Mouse (Mus musculus): ENCODE measurements around the gene Il1r1. TPM values are rescaled to one million over a fixed set of nuclear protein-coding genes. Genes with fewer than 3 reads are reported as not detected.
"Not testable (repeated sequence)": the region's sequence is repeated elsewhere in the genome, so short reads cannot be mapped to it uniquely, and the experiment has no call there.

Il1r1 gene
- polyA plus RNA-seq, 1 experiment: 2.1 TPM

DNA sequence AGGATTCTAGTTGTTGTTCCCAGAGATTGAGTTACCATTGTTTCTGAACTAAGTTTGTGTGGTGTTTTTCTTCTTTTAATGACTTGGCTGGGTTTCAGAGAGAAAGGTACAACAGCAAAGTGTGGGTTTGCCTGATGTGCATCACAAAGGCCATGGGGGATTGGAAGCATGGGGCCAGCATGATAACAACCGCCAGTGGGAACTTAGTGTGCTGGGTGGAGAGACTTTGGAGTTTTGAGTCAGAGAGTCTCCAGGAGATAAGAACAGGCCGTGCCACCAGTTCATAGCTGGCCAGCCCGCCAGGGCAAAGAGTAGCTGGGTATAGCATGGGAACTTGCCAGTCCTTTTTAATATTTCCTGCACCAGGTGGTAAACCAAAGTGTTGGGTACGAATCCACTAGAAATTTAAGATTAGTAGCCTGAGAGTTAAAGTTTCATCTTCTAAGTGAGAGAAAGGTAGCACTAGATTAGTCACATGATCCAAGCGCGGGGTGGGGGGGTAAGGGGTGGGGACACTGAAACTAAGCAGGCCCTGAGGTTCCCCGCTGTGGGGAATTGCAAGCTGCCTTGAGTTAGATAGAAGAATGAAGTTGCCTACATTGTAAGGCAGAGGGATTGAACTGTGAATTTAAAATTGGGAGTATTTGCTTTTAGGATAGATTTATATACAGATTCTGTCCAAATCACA, 78.4 kb downstream of the Il1r1 start:
- 89% methylated on average over 7 of the region's 7 CpGs for WGBS
- DNase-seq (ENCODE audit: low read depth, low spot score): no peak

DNA sequence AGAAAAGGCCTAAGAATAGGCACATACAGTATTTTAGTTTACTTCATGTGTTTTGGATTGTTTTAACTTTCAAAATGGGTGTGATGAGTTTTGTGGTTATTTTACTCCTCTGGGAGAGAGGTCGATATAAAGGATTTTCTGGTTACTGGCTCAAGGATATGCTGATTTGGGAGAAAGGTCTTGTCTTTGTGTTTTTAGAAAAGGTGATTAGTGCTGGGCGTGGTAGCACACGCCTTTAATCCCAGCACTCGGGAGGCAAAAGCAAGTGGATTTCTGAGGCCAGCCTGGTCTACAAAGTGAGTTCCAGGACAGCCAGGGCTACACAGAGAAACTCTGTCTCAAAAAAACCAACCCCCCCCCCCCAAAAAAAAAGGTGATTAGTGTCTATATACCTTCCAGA, 79.4 kb downstream of the Il1r1 start:
- 60% methylated on average over 4 of the region's 4 CpGs for WGBS
- DNase-seq (ENCODE audit: low read depth, low spot score): not testable (repeated sequence)

GRCm38 (mm10) chr1:40306111-40306510, 81.2 kb downstream of the Il1r1 start:
- no peak for DNase-seq (ENCODE audit: low read depth, low spot score)
- 87% methylated on average over 2 of the region's 2 CpGs for WGBS

DNA sequence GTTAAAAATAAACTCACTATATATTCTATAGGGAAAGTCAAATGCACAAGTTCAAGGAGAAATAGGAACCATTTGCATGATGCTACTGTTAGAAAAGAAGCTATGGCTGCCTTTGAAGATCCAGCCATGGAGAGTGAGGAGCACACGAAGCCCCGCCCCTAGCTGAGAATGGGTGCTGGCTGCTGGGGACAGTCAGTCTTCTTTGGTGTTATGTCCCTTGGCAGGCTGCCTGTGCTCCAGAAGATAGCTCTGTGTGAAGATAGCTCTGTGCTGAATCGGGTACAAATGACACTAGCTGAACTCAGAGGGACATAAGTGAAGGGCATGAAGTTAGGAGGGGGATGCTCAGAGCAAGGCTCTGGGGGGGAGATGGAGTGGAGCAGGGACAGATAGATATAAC, 86.2 kb downstream of the Il1r1 start:
- WGBS: 82% methylated on average over 3 of the region's 3 CpGs
- no peak for DNase-seq (ENCODE audit: low read depth, low spot score)

- WGBS: 69% methylated on average over 2 of the region's 2 CpGs
- DNase-seq (ENCODE audit: low read depth, low spot score): no peak
Observed at GRCm38 (mm10) chr1:40311625-40312024, 86.7 kb downstream of the Il1r1 start.

GRCm38 (mm10) chr1:40314016-40314415, 89.1 kb downstream of the Il1r1 start:
- 88% methylated on average over 12 of the region's 12 CpGs for WGBS
- DNase-seq (ENCODE audit: low read depth, low spot score): no peak

GRCm38 (mm10) chr1:40317657-40318056, 92.8 kb downstream of the Il1r1 start:
- WGBS: 95% methylated on average over 8 of the region's 8 CpGs
- DNase-seq (ENCODE audit: low read depth, low spot score): no peak

DNA sequence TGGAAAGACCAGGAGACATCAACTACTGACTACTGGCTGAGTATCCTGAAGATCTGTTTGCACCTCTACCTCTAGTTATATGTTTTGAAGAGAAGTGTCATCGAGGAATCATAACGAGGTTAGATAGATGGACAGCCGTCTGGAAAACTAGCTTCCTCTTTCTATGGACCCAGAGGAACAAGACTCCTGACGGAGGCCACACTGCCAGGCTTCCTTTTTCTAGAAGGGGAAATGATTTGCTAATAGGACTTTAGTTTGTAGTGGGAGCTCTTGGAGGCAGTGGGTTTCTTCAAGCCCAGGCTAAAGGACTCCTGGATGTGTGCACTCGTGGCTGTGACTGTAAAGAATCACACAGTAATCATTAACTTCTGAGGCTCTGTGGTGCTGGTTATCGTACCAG, 96.9 kb downstream of the Il1r1 start:
- 77% methylated on average over 6 of the region's 6 CpGs for WGBS
- DNase-seq (ENCODE audit: low read depth, low spot score): no peak

DNA sequence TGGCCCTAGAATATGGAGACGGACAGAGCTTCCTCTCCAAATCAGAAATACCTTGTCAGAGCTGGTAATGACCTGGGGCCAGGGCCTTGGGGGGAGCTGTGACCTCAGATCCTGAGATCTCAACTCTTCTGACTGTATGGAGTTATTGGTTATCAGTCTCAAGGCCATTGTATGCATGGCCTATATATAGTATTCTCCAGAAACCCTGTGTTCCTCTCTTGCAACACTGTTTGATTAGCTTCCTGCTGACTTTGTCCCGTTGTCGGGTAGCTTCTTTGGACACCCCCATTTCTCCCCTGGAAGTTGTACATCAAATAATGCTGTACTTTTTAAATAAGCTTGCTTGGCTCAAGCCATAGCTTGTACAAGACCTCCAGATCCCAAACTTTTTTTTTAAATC, 97.7 kb downstream of the Il1r1 start:
- DNase-seq (ENCODE audit: low read depth, low spot score): no peak
- WGBS: 82% methylated on average over 3 of the region's 3 CpGs

DNA sequence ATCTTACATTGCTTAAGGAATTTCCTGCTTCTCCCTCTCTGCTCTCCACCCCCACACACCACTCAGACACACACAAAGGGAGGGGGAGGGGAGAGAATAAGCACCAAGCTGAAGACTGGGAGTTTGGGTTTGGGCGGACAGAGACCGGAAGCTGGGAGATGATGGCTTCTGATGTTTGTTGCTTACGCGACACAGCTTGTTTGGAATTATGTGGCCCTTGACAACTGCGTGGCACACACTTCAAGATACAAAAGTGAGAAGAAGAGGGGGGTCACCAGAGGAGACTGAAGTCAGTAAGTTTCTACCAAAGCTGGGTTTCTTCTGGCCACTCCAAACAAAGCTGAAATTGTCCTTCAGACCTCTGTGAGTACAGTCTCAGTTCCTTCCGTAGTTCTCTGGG, 99.6 kb downstream of the Il1r1 start, which contains the start of gene Il1rl2:
Gene Il1rl2, plus strand, starts transcription at position 154 of the 400 bp plus-strand sequence.
- no peak for DNase-seq (ENCODE audit: low read depth, low spot score)
- WGBS: 44% methylated on average over 6 of the region's 6 CpGs

DNA sequence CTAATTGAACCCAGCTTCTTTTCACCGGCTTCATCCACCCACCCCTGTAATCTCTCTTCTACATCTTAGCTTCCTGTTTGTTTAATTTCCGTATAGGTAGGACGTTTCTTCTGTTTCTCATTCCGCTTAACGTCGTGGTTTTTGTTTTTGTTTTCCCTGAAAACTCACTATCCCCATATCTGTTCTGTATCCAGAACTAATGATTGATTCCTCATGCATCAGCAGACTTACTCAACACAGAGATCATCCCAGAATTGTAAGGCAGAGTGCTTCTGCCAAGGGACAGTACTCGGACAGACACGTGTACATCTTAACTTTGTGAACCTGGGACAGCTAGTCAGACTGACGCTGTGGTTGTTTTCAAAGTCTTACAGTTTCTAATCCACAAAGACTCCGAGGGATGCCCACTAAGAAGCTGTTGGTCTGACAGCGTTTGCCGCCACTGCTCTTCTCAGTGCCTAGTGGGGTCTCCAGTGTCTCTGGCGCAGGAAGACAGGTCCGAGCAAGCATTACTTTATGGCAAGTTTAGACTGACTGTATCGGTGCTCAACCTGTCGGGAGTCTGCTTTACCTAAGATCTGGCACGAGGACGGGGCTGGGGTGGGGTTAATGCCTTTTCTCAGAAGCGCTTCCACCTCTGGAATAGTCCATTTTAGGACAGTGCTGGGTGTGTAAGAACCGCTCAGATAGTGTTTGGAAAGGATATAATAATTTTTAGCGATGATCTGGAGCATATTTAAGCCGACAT, 100.2 kb downstream of the Il1r1 start:
- WGBS: 7% methylated on average over 22 of the region's 22 CpGs
- no peak for DNase-seq (ENCODE audit: low read depth, low spot score)

DNA sequence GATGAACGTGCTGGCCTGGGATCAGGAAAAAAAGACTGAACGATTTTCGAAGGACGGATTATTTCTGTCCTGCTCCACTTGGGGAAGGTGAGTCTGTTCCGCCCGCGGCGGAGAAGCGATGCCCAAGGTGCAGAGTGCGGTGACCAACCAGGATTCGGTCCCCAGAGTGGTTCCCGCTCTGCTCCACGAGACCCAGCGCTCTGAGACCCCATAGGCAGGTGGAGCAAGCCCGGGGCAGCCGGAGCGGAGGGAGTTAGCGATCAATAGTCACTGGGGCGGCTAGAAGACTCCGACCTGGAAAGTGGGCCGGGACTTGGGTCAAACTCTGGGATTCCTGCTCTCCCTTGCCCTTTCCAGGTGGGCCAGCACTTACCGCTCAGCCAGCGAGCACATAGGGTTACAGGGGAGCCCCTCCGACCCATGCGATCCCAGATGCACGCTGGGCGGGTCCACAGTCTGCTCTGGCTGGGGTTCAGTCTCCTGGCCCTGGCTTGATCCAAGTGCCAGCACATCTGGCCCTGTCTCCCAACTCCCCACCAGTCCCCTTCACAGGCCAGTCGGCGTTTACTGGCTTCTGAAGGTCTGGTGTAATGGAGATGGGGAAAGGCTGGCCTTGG, 100.9 kb downstream of the Il1r1 start:
- DNase-seq (ENCODE audit: low read depth, low spot score): no peak
- WGBS: 30% methylated on average over 29 of the region's 29 CpGs

GRCm38 (mm10) chr1:40327604-40328003, 102.7 kb downstream of the Il1r1 start:
- no peak for DNase-seq (ENCODE audit: low read depth, low spot score)
- WGBS: 88% methylated on average over 3 of the region's 3 CpGs

GRCm38 (mm10) chr1:40329526-40329925, 104.6 kb downstream of the Il1r1 start:
- 90% methylated on average over 1 of the region's 1 CpGs for WGBS

DNA sequence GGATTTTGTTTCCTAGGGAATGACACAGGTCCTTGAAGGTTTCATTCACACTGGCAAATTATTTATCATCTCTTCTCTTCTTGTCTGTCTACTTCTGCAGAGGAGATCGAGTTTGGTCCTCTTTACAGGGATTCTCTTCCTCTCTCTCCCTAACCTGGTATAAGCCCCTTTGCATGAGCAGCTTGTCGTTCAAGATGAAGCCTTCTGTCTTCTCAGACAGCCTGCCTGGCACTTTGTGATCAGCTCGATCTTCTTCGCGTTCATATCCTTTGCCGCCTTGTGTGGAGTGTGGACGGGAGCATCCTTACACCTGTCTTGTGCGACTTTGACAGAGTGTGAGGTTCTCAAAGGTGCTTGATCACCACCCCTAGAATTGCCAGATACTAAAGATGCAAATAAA, 105.3 kb downstream of the Il1r1 start:
- WGBS: 89% methylated on average over 8 of the region's 8 CpGs

More at GRCm38 (mm10) chr1:40329526-40329925, 104.6 kb downstream of the Il1r1 start:
- no peak for DNase-seq (ENCODE audit: low read depth, low spot score)

GRCm38 (mm10) chr1:40339346-40339745, 114.5 kb downstream of the Il1r1 start:
- DNase-seq (ENCODE audit: low read depth, low spot score): no peak
- WGBS: 89% methylated on average over 1 of the region's 1 CpGs

More for the DNA sequence above, 105.3 kb downstream of the Il1r1 start:
- DNase-seq (ENCODE audit: low read depth, low spot score): no peak

GRCm38 (mm10) chr1:40340102-40340501, 115.2 kb downstream of the Il1r1 start:
- 58% methylated on average over 4 of the region's 4 CpGs for WGBS
- DNase-seq (ENCODE audit: low read depth, low spot score): no peak

DNA sequence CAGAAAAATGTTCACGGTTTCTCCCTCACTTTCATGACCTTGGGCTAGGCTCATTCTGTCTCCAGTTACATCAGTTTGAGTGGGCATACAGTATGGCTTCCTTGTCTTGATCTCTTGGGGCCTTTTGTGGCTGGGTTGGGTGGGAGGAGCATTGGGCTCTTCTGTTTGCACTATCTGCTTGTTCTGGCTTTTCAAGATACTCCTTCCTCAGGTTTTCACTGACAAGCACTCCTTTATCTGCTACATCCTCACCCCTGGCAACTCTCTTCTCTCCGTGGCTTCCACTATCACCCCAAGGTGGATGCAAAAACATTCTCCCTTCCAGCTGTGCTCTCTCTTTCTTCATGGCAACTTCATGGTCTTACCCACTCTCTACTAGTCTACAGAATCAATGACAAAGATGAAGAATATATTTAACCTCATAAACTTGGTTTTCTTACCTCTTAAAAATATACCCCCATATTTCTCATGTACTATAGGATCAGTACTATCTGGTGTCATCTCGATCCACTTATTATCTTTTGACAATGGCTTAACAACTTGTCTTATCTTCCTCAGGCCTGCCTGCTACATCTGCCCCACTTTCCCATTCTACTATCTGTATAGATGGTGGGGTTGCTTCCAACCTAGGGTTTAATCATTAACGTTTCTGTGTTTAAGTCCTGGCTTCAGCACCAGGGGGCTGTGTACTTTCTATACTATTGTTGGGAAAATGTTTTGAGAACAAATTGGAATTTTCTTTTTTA, 127.5 kb downstream of the Il1r1 start:
- no peak for DNase-seq (ENCODE audit: low read depth, low spot score)

DNA sequence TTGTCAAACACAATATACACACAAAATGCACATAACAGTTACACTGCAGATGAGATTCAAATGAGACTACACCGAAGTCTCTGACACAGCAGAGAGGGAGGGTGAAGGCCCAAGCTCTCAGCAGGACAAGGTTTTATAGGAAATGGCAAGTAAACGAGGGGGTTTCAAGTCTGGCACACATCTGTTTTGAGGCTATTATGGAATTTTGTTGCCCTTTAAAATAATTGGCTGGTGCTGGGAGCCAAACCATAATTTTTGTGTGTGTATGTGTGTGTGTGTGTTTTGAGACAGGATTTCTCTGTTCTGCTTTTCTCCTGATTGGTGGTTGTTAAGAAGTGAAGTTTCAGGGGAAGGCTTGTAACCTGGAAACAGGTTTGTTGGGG, 128.0 kb downstream of the Il1r1 start:
- 35% methylated on average over 2 of the region's 2 CpGs for WGBS
- DNase-seq (ENCODE audit: low read depth, low spot score): no peak

More for the DNA sequence above, 127.5 kb downstream of the Il1r1 start:
- 59% methylated on average over 4 of the region's 4 CpGs for WGBS

- 95% methylated on average over 3 of the region's 3 CpGs for WGBS
- no peak for DNase-seq (ENCODE audit: low read depth, low spot score)
Observed at GRCm38 (mm10) chr1:40354665-40355064, 129.8 kb downstream of the Il1r1 start.
